Mouse (Mus musculus) limb, embryonic 13.5 days (tissue): Measurements from ENCODE around the gene Taar8b. TPM values are rescaled to one million over a fixed set of nuclear protein-coding genes. Genes with fewer than 3 reads are reported as not detected.
"Not testable (repeated sequence)": the region's sequence is repeated elsewhere in the genome, so short reads cannot be mapped to it uniquely, and the experiment has no call there.

Source experiments
- ATAC-seq: fragments of 200-750 bp; cut with Nextera tagmentation; 2 replicates; pipeline ENCODE4 v1.8.0; 2017; ENCODE audit warnings: low read depth, moderate number of reproducible peaks, moderate TSS enrichment; ENCODE audit not compliant: low FRiP score
- H3K27ac ChIP-seq: fragments of 300-500 bp; sonication (generic); 2 replicates; pipeline ENCODE4 v1.5.1; 2015; ENCODE audit warnings: inconsistent platforms, mild to moderate bottlenecking, moderate library complexity
- H3K27me3 ChIP-seq: fragments of 300-500 bp; sonication (generic); 2 replicates; pipeline ENCODE4 v1.6.1; 2015; ENCODE audit warnings: mild to moderate bottlenecking, inconsistent platforms
- H3K36me3 ChIP-seq: fragments of 300-500 bp; sonication (generic); 2 replicates; pipeline ENCODE4 v1.6.1; 2015; ENCODE audit warnings: inconsistent platforms, mild to moderate bottlenecking, moderate library complexity
- H3K4me1 ChIP-seq: fragments of 300-500 bp; sonication (generic); 2 replicates; pipeline ENCODE4 v1.6.1; 2015; ENCODE audit warnings: inconsistent platforms
- H3K4me2 ChIP-seq: fragments of 300-500 bp; sonication (generic); replicated peaks from 2 replicates; pipeline ENCODE4 v1.6.1; 2015; ENCODE audit warnings: inconsistent platforms, mild to moderate bottlenecking, moderate library complexity
- H3K4me3 ChIP-seq: fragments of 300-500 bp; sonication (generic); 2 replicates; pipeline ENCODE4 v1.5.1; 2015; ENCODE audit warnings: moderate library complexity, mild to moderate bottlenecking, inconsistent platforms
- H3K9ac ChIP-seq: fragments of 300-500 bp; sonication (generic); 2 replicates; pipeline ENCODE4 v1.6.1; 2015; ENCODE audit warnings: mild to moderate bottlenecking, inconsistent platforms
- H3K9me3 ChIP-seq: fragments of 300-500 bp; sonication (generic); 2 replicates; pipeline ENCODE4 v1.6.1; 2016; ENCODE audit warnings: inconsistent platforms
- WGBS: fragments of 180-500 bp; shearing (Covaris S2); methylation state at CpG from one replicate; pipeline ENCODE4 v1.1.7; 2015; 5-methylcytosine and 5-hydroxymethylcytosine counted together
- polyA plus RNA-seq: library from polyadenylated mRNA; unstranded; fragments of >200 nt; fragmentation: Nextera tagmentation; extraction: Ambion mirVana; gene quantifications from 2 replicates; pipeline ENCODE4 v1.2.1, GENCODE M21; 2015

Gene Taar8b
- not detected in 2 replicates for polyA plus RNA-seq

DNA sequence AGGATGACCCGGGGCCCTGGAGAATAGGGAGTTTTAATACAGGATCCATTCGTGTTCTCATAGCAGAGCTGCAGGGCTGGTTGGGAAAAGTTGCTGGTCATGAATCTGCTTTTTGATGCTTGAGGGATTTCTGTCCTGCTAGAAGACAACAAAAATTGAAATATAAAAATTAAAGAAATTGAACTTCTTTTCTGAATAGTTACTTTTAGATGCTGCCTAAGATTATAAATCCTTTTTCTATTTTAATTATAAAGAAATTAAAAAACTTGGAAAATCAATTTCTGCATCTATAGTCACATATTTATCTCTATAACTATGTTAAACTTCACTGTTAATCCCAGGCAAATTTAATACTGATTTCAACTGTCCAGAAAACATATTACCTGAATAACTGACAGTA lies at the start of gene Taar8b:
TSS of gene Taar8b (minus strand) at position 101 of the 400 bp plus-strand sequence.
- H3K36me3 ChIP-seq: no peaks in the 10 kb centered on the region
- H3K27me3 ChIP-seq: no peaks in the 10 kb centered on the region
- WGBS: 76% methylated on average over 2 of the region's 2 CpGs
- no peak within 1 kb of the TSS for H3K4me3 ChIP-seq
- H3K9ac ChIP-seq: no peak within 1 kb of the TSS
- no peak for ATAC-seq
- no peak within 1 kb of the TSS for H3K27ac ChIP-seq
- H3K4me1 ChIP-seq: no peaks in the 10 kb centered on the region
- H3K4me2 ChIP-seq: no peak within 1 kb of the TSS
- H3K9me3 ChIP-seq: no peaks in the 10 kb centered on the region

- Histone ChIP-seq H3K9ac (no peak overlapping the region), H3K36me3 (no peaks in the 10 kb centered on the region), H3K9me3 (no peaks in the 10 kb centered on the region), H3K4me2 (no peak overlapping the region), H3K27me3 (no peaks in the 10 kb centered on the region), H3K4me1 (0 out of 2 replicates have a peak, but pooled peaks cover 2% of the 10 kb centered on the region), H3K4me3 (no peak overlapping the region), H3K27ac (no peak overlapping the region)
- WGBS: 64% methylated on average over 2 of the region's 2 CpGs
- no peak for ATAC-seq
These were observed 46.6 kb upstream of the Taar8b start for GRCm38 (mm10) chr10:24138623-24139261.

GRCm38 (mm10) chr10:24134071-24134645 lies 42.1 kb upstream of the Taar8b start:
- no peaks in the 10 kb centered on the region for H3K9me3 ChIP-seq
- no peak overlapping the region for H3K4me2 ChIP-seq
- no peak overlapping the region for H3K27ac ChIP-seq
- H3K4me3 ChIP-seq: no peak overlapping the region
- H3K4me1 ChIP-seq: peaks cover 10% of the 10 kb centered on the region
- 49% methylated on average over 7 of the region's 7 CpGs for WGBS
- no peaks in the 10 kb centered on the region for H3K36me3 ChIP-seq
- ATAC-seq: no peak
- no peaks in the 10 kb centered on the region for H3K27me3 ChIP-seq
- no peak overlapping the region for H3K9ac ChIP-seq

GRCm38 (mm10) chr10:24133132-24133531 lies 41.0 kb upstream of the Taar8b start:
- H3K27me3 ChIP-seq: no peaks in the 10 kb centered on the region
- no peak for ATAC-seq

DNA sequence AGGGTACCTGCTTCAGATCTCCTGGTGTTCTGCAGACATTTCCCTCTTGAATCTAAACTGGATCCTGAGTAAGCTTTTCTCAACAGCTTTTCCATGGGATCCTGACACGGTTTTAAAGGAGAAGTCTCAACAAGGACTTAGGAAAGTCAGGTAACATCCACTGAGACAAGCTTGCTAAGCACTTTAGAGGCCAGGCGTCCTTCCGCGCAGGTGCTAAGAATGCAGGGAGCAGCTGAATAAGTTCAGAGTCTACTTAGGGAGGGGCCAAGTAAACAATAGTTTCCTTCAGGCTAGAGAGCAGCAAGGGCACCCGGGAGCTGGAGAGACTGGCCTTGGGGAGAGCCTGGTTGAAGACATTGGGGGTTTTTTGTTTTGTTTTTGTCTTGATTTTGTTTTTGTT lies 40.2 kb upstream of the Taar8b start:
- ATAC-seq: no peak; the same call in 1 of the 2 replicates
- no peaks in the 10 kb centered on the region for H3K9me3 ChIP-seq
- no peaks in the 10 kb centered on the region for H3K27me3 ChIP-seq
- peaks cover 10% of the 10 kb centered on the region for H3K4me1 ChIP-seq
- H3K36me3 ChIP-seq: no peaks in the 10 kb centered on the region
- no peak overlapping the region for H3K9ac ChIP-seq
- H3K4me2 ChIP-seq: no peak overlapping the region; the same call in 1 of the 2 replicates
- no peak overlapping the region for H3K4me3 ChIP-seq
- 0 out of 2 replicates have a peak overlapping the region, but pooled peaks have one; percentile 3 for H3K27ac ChIP-seq
- 14% methylated on average over 5 of the region's 5 CpGs for WGBS

More at GRCm38 (mm10) chr10:24133132-24133531, 41.0 kb upstream of the Taar8b start:
- Histone ChIP-seq H3K4me3 (no peak overlapping the region), H3K9me3 (no peaks in the 10 kb centered on the region), H3K27ac (no peak overlapping the region), H3K36me3 (no peaks in the 10 kb centered on the region), H3K4me2 (no peak overlapping the region), H3K4me1 (peaks cover 10% of the 10 kb centered on the region), H3K9ac (no peak overlapping the region)
- WGBS: 49% methylated on average over 2 of the region's 2 CpGs

- WGBS: 12% methylated on average over 9 of the region's 9 CpGs
- H3K9ac ChIP-seq: no peak overlapping the region
- H3K27ac ChIP-seq: no peak overlapping the region
These were observed 39.6 kb upstream of the Taar8b start for GRCm38 (mm10) chr10:24131451-24132262.

DNA sequence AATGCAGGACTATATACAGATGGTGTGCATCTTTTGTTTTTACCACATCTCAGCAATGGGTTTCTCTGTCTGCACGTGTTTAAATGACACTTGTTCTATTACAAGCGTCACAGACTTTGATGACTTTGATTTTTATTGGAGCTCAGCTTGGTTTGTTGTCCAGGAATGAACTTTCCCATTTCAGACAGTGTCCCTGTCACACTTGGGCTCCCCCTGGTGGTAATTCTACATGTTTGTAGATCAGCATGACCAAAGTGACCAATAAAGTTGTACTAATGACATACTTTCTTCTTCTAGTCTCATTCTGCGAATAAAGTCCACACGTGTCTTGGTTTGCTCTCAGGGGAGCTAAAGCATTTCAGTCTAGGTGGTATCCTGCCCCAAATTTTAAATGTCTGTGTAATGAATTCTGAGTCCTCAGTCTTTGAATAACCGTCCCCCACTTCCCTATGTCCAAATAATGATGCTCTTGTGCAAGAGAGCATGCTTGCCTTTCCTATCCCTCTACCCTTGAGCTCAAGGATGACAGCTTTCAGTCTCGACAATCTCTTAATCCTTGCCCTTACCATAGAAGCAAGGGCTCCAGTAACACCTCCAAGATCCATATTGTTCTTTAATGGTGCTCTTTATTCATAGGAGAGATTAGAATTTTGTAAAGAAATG lies 19.2 kb upstream of the Taar8b start:
- WGBS: 48% methylated on average over 6 of the region's 6 CpGs
- Histone ChIP-seq H3K4me2 (no peak overlapping the region), H3K27ac (no peak overlapping the region), H3K4me3 (no peak overlapping the region), H3K4me1 (no peaks in the 10 kb centered on the region), H3K36me3 (no peaks in the 10 kb centered on the region), H3K9me3 (peaks cover 7% of the 10 kb centered on the region; the same call in 1 of the 2 replicates), H3K27me3 (no peaks in the 10 kb centered on the region), H3K9ac (no peak overlapping the region)
- no peak for ATAC-seq

More at GRCm38 (mm10) chr10:24131451-24132262, 39.6 kb upstream of the Taar8b start:
- peak overlapping the region; percentile 27; the same call in 1 of the 2 replicates for H3K4me3 ChIP-seq
- ATAC-seq: peak; percentile 82
- peaks cover 10% of the 10 kb centered on the region for H3K4me1 ChIP-seq
- no peaks in the 10 kb centered on the region for H3K36me3 ChIP-seq
- H3K9me3 ChIP-seq: no peaks in the 10 kb centered on the region
- no peaks in the 10 kb centered on the region for H3K27me3 ChIP-seq
- peak overlapping the region; percentile 54 for H3K4me2 ChIP-seq

DNA sequence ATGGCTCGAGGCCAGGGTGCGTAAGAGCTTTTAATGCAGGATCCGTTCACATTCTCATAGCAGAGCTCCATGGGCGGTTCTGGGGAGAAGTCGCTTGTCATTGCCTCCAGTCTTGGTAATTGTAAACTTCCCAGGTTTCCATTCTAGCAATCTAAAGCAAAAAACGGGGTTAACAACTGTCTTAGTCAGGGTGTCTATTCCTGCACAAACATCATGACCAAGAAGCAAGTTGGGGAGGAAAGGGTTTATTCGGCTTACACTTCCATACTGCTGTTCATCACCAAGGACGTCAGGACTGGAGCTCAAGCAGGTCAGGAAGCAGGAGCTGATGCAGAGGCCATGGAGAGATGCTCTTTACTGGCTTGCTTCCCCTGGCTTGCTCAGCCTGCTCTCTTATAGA lies 17.3 kb upstream of the Taar8b start, which contains the start of gene Taar9:
TSS of gene Taar9 (minus strand) at position 101 of the 400 bp plus-strand sequence.
- not testable (repeated sequence) for H3K4me1 ChIP-seq, H3K27ac ChIP-seq, ATAC-seq, H3K36me3 ChIP-seq, H3K27me3 ChIP-seq, H3K9ac ChIP-seq, H3K9me3 ChIP-seq, H3K4me2 ChIP-seq, H3K4me3 ChIP-seq
- WGBS: 77% methylated on average over 8 of the region's 8 CpGs

- Histone ChIP-seq H3K27ac (no peak overlapping the region), H3K27me3 (no peaks in the 10 kb centered on the region), H3K4me2 (no peak overlapping the region), H3K36me3 (no peaks in the 10 kb centered on the region), H3K9ac (no peak overlapping the region), H3K4me3 (no peak overlapping the region), H3K4me1 (no peaks in the 10 kb centered on the region), H3K9me3 (no peaks in the 10 kb centered on the region)
- no peak for ATAC-seq
- 42% methylated on average over 3 of the region's 3 CpGs for WGBS
These were observed 16.1 kb upstream of the Taar8b start for GRCm38 (mm10) chr10:24108236-24108635.

DNA sequence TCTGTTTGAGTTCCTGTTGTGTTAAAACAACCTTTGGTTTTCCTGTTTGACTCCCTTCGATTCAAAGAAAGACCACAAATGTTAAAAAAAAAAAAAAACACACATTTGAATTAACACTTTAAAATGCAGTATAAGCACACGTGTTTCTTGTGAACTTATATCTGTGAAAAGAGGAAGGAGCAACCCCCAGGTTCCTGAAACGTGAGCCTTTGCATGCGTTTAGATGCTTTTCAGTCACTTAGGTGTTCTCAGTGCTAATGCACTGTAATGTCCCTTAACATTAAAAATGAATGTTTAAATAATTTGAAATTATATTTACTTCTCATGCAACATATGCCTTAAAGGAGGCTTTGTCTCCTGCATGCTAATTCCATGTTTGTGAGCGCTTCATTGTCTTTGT lies 15.7 kb upstream of the Taar8b start:
- 39% methylated on average over 5 of the region's 5 CpGs for WGBS
- no peak for ATAC-seq
- H3K27me3 ChIP-seq: no peaks in the 10 kb centered on the region
- H3K4me3 ChIP-seq: no peak overlapping the region
- H3K4me1 ChIP-seq: no peaks in the 10 kb centered on the region
- H3K4me2 ChIP-seq: no peak overlapping the region
- no peaks in the 10 kb centered on the region for H3K36me3 ChIP-seq
- H3K9ac ChIP-seq: no peak overlapping the region
- no peaks in the 10 kb centered on the region for H3K9me3 ChIP-seq
- no peak overlapping the region for H3K27ac ChIP-seq

GRCm38 (mm10) chr10:24103299-24103698 lies 11.2 kb upstream of the Taar8b start:
- not testable (repeated sequence) for ATAC-seq, H3K36me3 ChIP-seq, H3K4me1 ChIP-seq, H3K4me2 ChIP-seq, H3K27ac ChIP-seq, H3K27me3 ChIP-seq, H3K9ac ChIP-seq, H3K9me3 ChIP-seq, H3K4me3 ChIP-seq
- WGBS: 58% methylated on average over 1 of the region's 1 CpGs

- not testable (repeated sequence) for ATAC-seq, H3K36me3 ChIP-seq, H3K9ac ChIP-seq, H3K4me3 ChIP-seq, H3K4me1 ChIP-seq, H3K27me3 ChIP-seq, H3K27ac ChIP-seq, H3K9me3 ChIP-seq, H3K4me2 ChIP-seq
- 84% methylated on average over 1 of the region's 3 CpGs for WGBS
These were observed 9.7 kb upstream of the Taar8b start, which contains the start of gene Taar8c for GRCm38 (mm10) chr10:24101812-24102211. Gene Taar8c (minus strand): TSS chr10:24101912.
